ENCODE assay signal across 29 mouse cellular contexts in the genomic region with DNA sequence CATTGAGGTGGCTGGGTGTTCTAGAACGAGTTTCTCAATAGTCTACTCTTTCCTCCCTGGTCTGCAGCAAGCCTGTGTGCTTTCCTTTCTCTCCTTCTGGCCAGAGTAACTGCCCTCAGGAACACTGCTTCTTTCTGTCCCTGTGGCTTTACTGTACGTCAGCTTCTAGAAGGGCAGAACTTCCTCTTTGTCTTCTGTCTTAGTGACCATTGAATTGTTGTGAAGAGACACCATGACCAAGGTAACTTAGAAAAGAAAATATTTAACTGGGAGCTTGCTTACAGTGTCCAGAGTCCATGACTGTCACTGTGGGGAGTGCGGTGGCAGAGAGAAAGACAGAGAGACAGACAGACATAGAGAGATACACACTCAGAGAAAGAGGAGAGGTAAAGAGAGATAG. TPM values are rescaled to one million over a fixed set of nuclear protein-coding genes. Genes with fewer than 3 reads are reported as not detected.
DNase-seq lines count a peak whose midpoint lies in the region; ATAC-seq and TF ChIP-seq lines count a peak whose summit lies in the region.
"Had no signal": no experiment of that assay in that cellular context is flagged by ENCODE, and none has a peak within 500 bp of the region (broad histone marks: within the 10 kb centered on the region; RNA-seq: fewer than 3 reads in every experiment).

No protein-coding gene starts in this region.

- no peak overlapping the region for H3K4me3 ChIP-seq in kidney, embryonic 16.5 days (ENCODE audit: low read length)
- H3K4me3 ChIP-seq in intestine, postnatal 0 days (ENCODE audit: low read depth, low read length): no peak overlapping the region
- H3K4me3 ChIP-seq: forebrain, embryonic 13.5 days; heart, embryonic 10.5 days; heart, embryonic 15.5 days; limb, embryonic 10.5 days; limb, embryonic 15.5 days; lung, embryonic 15.5 days; midbrain, embryonic 13.5 days; neural tube, embryonic 15.5 days; stomach, embryonic 15.5 days had no signal

- DNase-seq in kidney, adult 18-20 months: no peak
- peak; percentile 46 for DNase-seq in 416B (ENCODE audit: low read depth)
- no peak for DNase-seq in natural killer cell, adult 2 months (ENCODE audit: low spot score in 2 of 2)
- DNase-seq: adrenal gland, postnatal 10 days; cerebellum, adult 8-10 months; cerebellum, postnatal 25 days; gastrocnemius, postnatal 14 days; heart, adult 11 months; layer of hippocampus, adult 9-11 months; lung, postnatal 36 days; retina, postnatal 1 day; right cerebral cortex, postnatal 14 days; thymus, postnatal 14 days had no signal

- WGBS in kidney, embryonic 16.5 days: 80% methylated on average over 3 of the region's 3 CpGs
- WGBS in intestine, postnatal 0 days: 62% methylated on average over 3 of the region's 3 CpGs

- no peak overlapping the region for H3K4me2 ChIP-seq in kidney, embryonic 16.5 days (replicated peaks; ENCODE audit: low read depth, low read length)
- H3K4me2 ChIP-seq in intestine, postnatal 0 days (replicated peaks; ENCODE audit: low read depth): no peak overlapping the region
- H3K4me2 ChIP-seq: forebrain, embryonic 13.5 days; heart, embryonic 15.5 days; limb, embryonic 15.5 days; lung, embryonic 15.5 days; midbrain, embryonic 13.5 days; neural tube, embryonic 15.5 days; stomach, embryonic 15.5 days had no signal

- no peak overlapping the region for H3K9ac ChIP-seq in kidney, embryonic 16.5 days (replicated peaks; ENCODE audit: low read length)
- H3K9ac ChIP-seq in intestine, postnatal 0 days (ENCODE audit: low read depth, low read length): no peak overlapping the region
- H3K9ac ChIP-seq: forebrain, embryonic 13.5 days; heart, embryonic 15.5 days; limb, embryonic 15.5 days; lung, embryonic 15.5 days; midbrain, embryonic 13.5 days; neural tube, embryonic 15.5 days; stomach, embryonic 15.5 days had no signal

- no peaks in the 10 kb centered on the region for H3K9me3 ChIP-seq in kidney, embryonic 16.5 days (ENCODE audit: low read length)
- H3K9me3 ChIP-seq in intestine, postnatal 0 days (ENCODE audit: control insufficient read depth): no peaks in the 10 kb centered on the region
- H3K9me3 ChIP-seq: forebrain, embryonic 13.5 days; heart, embryonic 10.5 days; heart, embryonic 15.5 days; limb, embryonic 10.5 days; limb, embryonic 15.5 days; lung, embryonic 15.5 days; midbrain, embryonic 13.5 days; neural tube, embryonic 15.5 days; stomach, embryonic 15.5 days had no signal

- TF ChIP-seq CTCF in intestine, postnatal 0 days (IDR thresholded peaks at IDR 0.05; ENCODE audit: low read depth): no peak

- 0 out of 2 replicates have a peak, but pooled peaks have one; percentile 19 for ATAC-seq in kidney, embryonic 16.5 days (ENCODE audit: low FRiP score, low TSS enrichment)
- ATAC-seq in common myeloid progenitor, adult 5-6 weeks (replicated peaks; ENCODE audit: low read depth, poor library complexity, severe bottlenecking): peak; percentile 69
- ATAC-seq in megakaryocyte, adult 5-6 weeks (ENCODE audit: poor library complexity, severe bottlenecking): peak; percentile 76
- no peak for ATAC-seq in intestine, postnatal 0 days
- ATAC-seq: forebrain, embryonic 13.5 days; hindbrain, embryonic 16.5 days; midbrain, embryonic 13.5 days had no signal

- peaks cover 2% of the 10 kb centered on the region; the same call in 1 of the 2 replicates for H3K27me3 ChIP-seq in kidney, embryonic 16.5 days (ENCODE audit: insufficient read depth, low read length)
- H3K27me3 ChIP-seq in intestine, postnatal 0 days (replicated peaks; ENCODE audit: control insufficient read depth, insufficient read depth, low read length): no peaks in the 10 kb centered on the region
- H3K27me3 ChIP-seq: CH12.LX; forebrain, embryonic 13.5 days; limb, embryonic 15.5 days; lung, embryonic 15.5 days; midbrain, embryonic 13.5 days; neural tube, embryonic 15.5 days; stomach, embryonic 15.5 days had no signal

- H3K4me1 ChIP-seq in kidney, embryonic 16.5 days (ENCODE audit: insufficient read depth, low read length): 0 out of 2 replicates have a peak, but pooled peaks cover 5% of the 10 kb centered on the region
- H3K4me1 ChIP-seq in intestine, postnatal 0 days (replicated peaks; ENCODE audit: control insufficient read depth, insufficient read depth, low read length): no peaks in the 10 kb centered on the region
- H3K4me1 ChIP-seq: forebrain, embryonic 13.5 days; limb, embryonic 10.5 days; midbrain, embryonic 13.5 days had no signal

- no peak overlapping the region for H3K27ac ChIP-seq in kidney, embryonic 16.5 days (ENCODE audit: low read length)
- H3K27ac ChIP-seq in intestine, postnatal 0 days (ENCODE audit: low read depth, low read length): no peak overlapping the region
- H3K27ac ChIP-seq: forebrain, embryonic 13.5 days; heart, embryonic 10.5 days; heart, embryonic 15.5 days; limb, embryonic 10.5 days; limb, embryonic 15.5 days; lung, embryonic 15.5 days; midbrain, embryonic 13.5 days; neural tube, embryonic 15.5 days; stomach, embryonic 15.5 days had no signal

- H3K36me3 ChIP-seq in kidney, embryonic 16.5 days (ENCODE audit: insufficient read depth, low read length): no peaks in the 10 kb centered on the region
- no peaks in the 10 kb centered on the region for H3K36me3 ChIP-seq in intestine, postnatal 0 days (ENCODE audit: control insufficient read depth, insufficient read depth)
- H3K36me3 ChIP-seq: heart, embryonic 10.5 days; heart, embryonic 15.5 days; limb, embryonic 10.5 days; limb, embryonic 15.5 days; lung, embryonic 15.5 days; midbrain, embryonic 13.5 days; neural tube, embryonic 15.5 days; stomach, embryonic 15.5 days had no signal

RNA-seq across cellular contexts. Expression of gene Gpld1, which starts 17.1 kb away (rescaled TPM):
- polyA plus RNA-seq in kidney, embryonic 16.5 days (2015; fragmentation: Nextera tagmentation; extraction: Ambion mirVana): 0.92 and 1.1 TPM in 2 replicates
- total RNA-seq in common myeloid progenitor, adult 5-6 weeks (2017): 0.46 and 0.49 TPM in 2 replicates
- 0.66 and 0.91 TPM in 2 replicates for total RNA-seq in megakaryocyte, adult 5-6 weeks (2015)
- 1.1 and 1.5 TPM in 2 replicates for total RNA-seq in megakaryocyte, adult 5-6 weeks (2017)
- 0.59 and 0.65 TPM in 2 replicates for polyA plus RNA-seq in intestine, postnatal 0 days (2015; fragmentation: Nextera tagmentation; extraction: Ambion mirVana)

RNA-seq across cellular contexts. Expression of gene Aldh5a1, which starts 22.6 kb away (rescaled TPM):
- 8.0 and 8.3 TPM in 2 replicates for polyA plus RNA-seq in kidney, embryonic 16.5 days (2015; fragmentation: Nextera tagmentation; extraction: Ambion mirVana)
- 0.58 and 1.3 TPM in 2 replicates for total RNA-seq in common myeloid progenitor, adult 5-6 weeks (2017)
- 0.62 and 0.89 TPM in 2 replicates for total RNA-seq in megakaryocyte, adult 5-6 weeks (2015)
- 0.89 and 1.1 TPM in 2 replicates for total RNA-seq in megakaryocyte, adult 5-6 weeks (2017)
- 5.0 and 5.4 TPM in 2 replicates for polyA plus RNA-seq in intestine, postnatal 0 days (2015; fragmentation: Nextera tagmentation; extraction: Ambion mirVana)
- total RNA-seq: monocyte, adult 5-6 weeks had no signal
